Mouse (Mus musculus): ENCODE data around the gene Kcnh5.

GRCm38 (mm10) chr12:74848611-74849347 is 328.4 kb downstream of the Kcnh5 start:
- TF ChIP-seq FLI1 (IDR thresholded peaks at IDR 0.05; ENCODE audit: low read length), result no peak
- no peak for TF ChIP-seq GATA1 (IDR thresholded peaks at IDR 0.05; ENCODE audit: borderline replicate concordance, low read length)
